Mouse (Mus musculus) layer of hippocampus, adult 8-10 months (tissue): ENCODE data around the gene Fam19a3. TPM values are rescaled to one million over a fixed set of nuclear protein-coding genes. Genes with fewer than 3 reads are reported as not detected.
"Not testable (repeated sequence)": the region's sequence is repeated elsewhere in the genome, so short reads cannot be mapped to it uniquely, and the experiment has no call there.

Experiments
- DNase-seq, 2 experiments: peaks; one replicate each; pipeline ENCODE4 v3.0.0; 2022; ENCODE audit warnings: low spot score in 2 of 2
- total RNA-seq, 4 experiments: library from RNA; stranded (reverse); gene quantifications; 2 replicates each; pipeline ENCODE4 v1.2.4; 2022

The Fam19a3 gene
- total RNA-seq: under 1 TPM in 2 of 4 experiments, not detected in 2; 0.13 to 0.23 TPM

- DNase-seq: no peak
These were observed at the start of gene Fam19a3 for GRCm38 (mm10) chr3:104781471-104781903. TSS of gene Fam19a3 (minus strand) at chr3:104781840.

- no peak for DNase-seq
These were observed 40.8 kb upstream of the Fam19a3 start for GRCm38 (mm10) chr3:104822413-104822812.

GRCm38 (mm10) chr3:104820426-104820825, 38.8 kb upstream of the Fam19a3 start:
- no peak for DNase-seq

- DNase-seq: no peak
These were observed 37.1 kb upstream of the Fam19a3 start for GRCm38 (mm10) chr3:104818749-104819134.

GRCm38 (mm10) chr3:104817991-104818748, 36.5 kb upstream of the Fam19a3 start, which contains the start of gene Mov10:
TSS of gene Mov10 (minus strand) at chr3:104818563.
- peak; percentile 30 to 38 for DNase-seq

GRCm38 (mm10) chr3:104817481-104817990, 35.9 kb upstream of the Fam19a3 start:
- DNase-seq: peak in 1 of 2 experiments; percentile 37

- DNase-seq: no peak
These were observed 34.5 kb upstream of the Fam19a3 start for GRCm38 (mm10) chr3:104816130-104816529.

- no peak for DNase-seq
These were observed 33.7 kb upstream of the Fam19a3 start for GRCm38 (mm10) chr3:104815346-104815745.

GRCm38 (mm10) chr3:104814746-104815145, 33.1 kb upstream of the Fam19a3 start:
- no peak for DNase-seq

GRCm38 (mm10) chr3:104813227-104813626, 31.6 kb upstream of the Fam19a3 start:
- DNase-seq: not testable (repeated sequence)

- DNase-seq: no peak
These were observed 30.6 kb upstream of the Fam19a3 start for GRCm38 (mm10) chr3:104812254-104812653.

- no peak for DNase-seq
These were observed 30.1 kb upstream of the Fam19a3 start for GRCm38 (mm10) chr3:104811752-104812151.

GRCm38 (mm10) chr3:104805539-104805938, 23.9 kb upstream of the Fam19a3 start:
- DNase-seq: no peak

GRCm38 (mm10) chr3:104804312-104804711, 22.7 kb upstream of the Fam19a3 start:
- DNase-seq: no peak

- DNase-seq: no peak
These were observed 19.8 kb upstream of the Fam19a3 start for GRCm38 (mm10) chr3:104801481-104801880.

GRCm38 (mm10) chr3:104800681-104801080, 19.0 kb upstream of the Fam19a3 start:
- no peak for DNase-seq

GRCm38 (mm10) chr3:104796430-104797082, 14.9 kb upstream of the Fam19a3 start:
- DNase-seq: no peak

GRCm38 (mm10) chr3:104795661-104796340, 14.2 kb upstream of the Fam19a3 start:
- DNase-seq: no peak

GRCm38 (mm10) chr3:104794953-104795470, 13.4 kb upstream of the Fam19a3 start:
- no peak for DNase-seq

GRCm38 (mm10) chr3:104793871-104794828, 12.5 kb upstream of the Fam19a3 start:
- peak; percentile 50 to 58 for DNase-seq
